Comparison of ENCODE assay signal across 8 mouse cellular contexts in genomic region chr1:182868432-182869113, GRCm38 (mm10).
DNase-seq lines count a peak whose midpoint lies in the region; ATAC-seq and TF ChIP-seq lines count a peak whose summit lies in the region.

No protein-coding gene starts in this region.

- H3K4me2 ChIP-seq in hindbrain, embryonic 13.5 days = peak overlapping the region; percentile 17
- no peak overlapping the region for H3K4me2 ChIP-seq in limb, embryonic 12.5 days
- H3K4me2 ChIP-seq in midbrain, postnatal 0 days (ENCODE audit: low read depth, low read length, poor library complexity, severe bottlenecking) = no peak overlapping the region

- no peaks in the 10 kb centered on the region for H3K4me1 ChIP-seq in bone marrow, adult 2 months (ENCODE audit: control insufficient read depth, insufficient read depth, low read length)
- H3K4me1 ChIP-seq in hindbrain, embryonic 13.5 days (replicated peaks) = peaks cover 33% of the 10 kb centered on the region
- peaks cover 5% of the 10 kb centered on the region; the same call in 1 of the 2 replicates for H3K4me1 ChIP-seq in limb, embryonic 12.5 days (replicated peaks)
- peaks cover 3% of the 10 kb centered on the region; the same call in 1 of the 2 replicates for H3K4me1 ChIP-seq in midbrain, postnatal 0 days (ENCODE audit: insufficient read depth, low read length)

- ATAC-seq in hindbrain, embryonic 13.5 days (ENCODE audit: low FRiP score) = peak; percentile 81
- ATAC-seq in limb, embryonic 12.5 days (ENCODE audit: insufficient number of reproducible peaks, insufficient read depth, low FRiP score, low TSS enrichment, low read depth) = 0 out of 2 replicates have a peak, but pooled peaks have one; percentile 31
- 0 out of 2 replicates have a peak, but pooled peaks have one; percentile 13 for ATAC-seq in midbrain, postnatal 0 days (ENCODE audit: low FRiP score)
- no peak for ATAC-seq in cerebellum, adult (ENCODE audit: insufficient number of reproducible peaks, low FRiP score, low TSS enrichment)

- peak; percentile 60 for TF ChIP-seq CTCF in bone marrow, adult 2 months (IDR thresholded peaks at IDR 0.05; ENCODE audit: control insufficient read depth, insufficient read depth, low read length)
- TF ChIP-seq CTCF in midbrain, postnatal 0 days (IDR thresholded peaks at IDR 0.05) = peak; percentile 47

- 74% methylated on average over 14 of the region's 14 CpGs for WGBS in bone marrow, adult 2 months
- 31% methylated on average over 14 of the region's 14 CpGs for WGBS in hindbrain, embryonic 13.5 days
- WGBS in limb, embryonic 12.5 days = 78% methylated on average over 14 of the region's 14 CpGs
- WGBS in midbrain, postnatal 0 days = 36% methylated on average over 14 of the region's 14 CpGs

- peak overlapping the region; percentile 9; the same call in 1 of the 2 replicates for H3K9ac ChIP-seq in hindbrain, embryonic 13.5 days
- no peak overlapping the region for H3K9ac ChIP-seq in limb, embryonic 12.5 days (replicated peaks)
- H3K9ac ChIP-seq in midbrain, postnatal 0 days (replicated peaks; ENCODE audit: low read length, poor library complexity, severe bottlenecking) = no peak overlapping the region

- peak; percentile 43 for DNase-seq in ovary, postnatal 36 days (ENCODE audit: low spot score)
- DNase-seq in ovary, adult 18-20 months (ENCODE audit: low spot score) = no peak
- peak; percentile 14 to 40 for DNase-seq in frontal cortex, postnatal 36 days (ENCODE audit: low spot score in 2 of 2)
- DNase-seq in midbrain, postnatal 0 days (ENCODE audit: low spot score) = peak; percentile 53

- H3K4me3 ChIP-seq in bone marrow, adult 2 months (replicated peaks; ENCODE audit: control insufficient read depth, low read depth, low read length) = no peak overlapping the region
- no peak overlapping the region for H3K4me3 ChIP-seq in hindbrain, embryonic 13.5 days
- H3K4me3 ChIP-seq in limb, embryonic 12.5 days (replicated peaks) = no peak overlapping the region
- no peak overlapping the region for H3K4me3 ChIP-seq in midbrain, postnatal 0 days (ENCODE audit: low read depth, low read length)

- no peaks in the 10 kb centered on the region for H3K27me3 ChIP-seq in hindbrain, embryonic 13.5 days
- no peaks in the 10 kb centered on the region for H3K27me3 ChIP-seq in limb, embryonic 12.5 days
- no peaks in the 10 kb centered on the region for H3K27me3 ChIP-seq in midbrain, postnatal 0 days (ENCODE audit: insufficient read depth, low read length)

- peaks cover 11% of the 10 kb centered on the region for H3K36me3 ChIP-seq in hindbrain, embryonic 13.5 days
- H3K36me3 ChIP-seq in limb, embryonic 12.5 days = no peaks in the 10 kb centered on the region
- H3K36me3 ChIP-seq in midbrain, postnatal 0 days (ENCODE audit: insufficient read depth, low read length) = no peaks in the 10 kb centered on the region

- H3K27ac ChIP-seq in bone marrow, adult 2 months (ENCODE audit: control insufficient read depth, insufficient read depth, low read depth, low read length, poor library complexity) = no peak overlapping the region
- peak overlapping the region; percentile 90 for H3K27ac ChIP-seq in hindbrain, embryonic 13.5 days
- peak overlapping the region; percentile 62 for H3K27ac ChIP-seq in limb, embryonic 12.5 days
- peak overlapping the region; percentile 43; the same call in 1 of the 2 replicates for H3K27ac ChIP-seq in midbrain, postnatal 0 days (ENCODE audit: low read depth, low read length)

- TF ChIP-seq POLR2A in bone marrow, adult 2 months (IDR thresholded peaks at IDR 0.05; ENCODE audit: borderline replicate concordance, control insufficient read depth, low read depth, low read length) = no peak

- H3K9me3 ChIP-seq in hindbrain, embryonic 13.5 days = no peaks in the 10 kb centered on the region
- peaks cover 15% of the 10 kb centered on the region for H3K9me3 ChIP-seq in limb, embryonic 12.5 days
- H3K9me3 ChIP-seq in midbrain, postnatal 0 days (ENCODE audit: low read length) = no peaks in the 10 kb centered on the region
